Mouse (Mus musculus) c-Kit-positive CD71-negative TER-119-negative erythroid progenitor cells, embryonic 14.5 days (primary cell): Measurements from ENCODE around the gene Lim2.
A peak's percentile ranks its signal among the peaks of the same experiment; 100 is the strongest.

Source experiments
- DNase-seq: peaks from one replicate; pipeline ENCODE4 v3.0.0-alpha.2; 2013; ENCODE audit warnings: low read depth

Gene Lim2

DNA sequence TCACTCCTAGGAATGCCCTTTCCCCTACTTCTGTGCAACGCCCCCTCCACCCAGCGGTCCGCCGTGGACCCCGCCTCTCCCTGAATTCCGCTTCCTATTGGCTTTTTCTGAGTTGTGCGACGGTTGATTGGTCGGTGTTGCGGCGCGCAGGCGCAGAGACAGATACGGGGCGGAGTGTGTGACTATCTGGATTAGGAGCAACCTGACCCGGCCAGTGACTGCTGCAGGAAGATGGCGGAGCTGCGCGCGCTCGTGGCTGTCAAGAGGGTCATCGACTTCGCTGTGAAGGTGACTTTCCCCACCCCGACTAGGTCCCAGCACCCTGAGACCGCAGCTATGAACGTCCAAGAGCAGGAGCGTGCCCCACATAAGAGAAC, 16.4 kb downstream of the Lim2 start, which contains the start of the genes Etfb and Gm45233:
TSS of gene Etfb (plus strand) at position 167 of the 377 bp plus-strand sequence.
TSS of gene Gm45233 (plus strand) at position 212 of the 377 bp plus-strand sequence.
- peak; percentile 90 for DNase-seq

DNA sequence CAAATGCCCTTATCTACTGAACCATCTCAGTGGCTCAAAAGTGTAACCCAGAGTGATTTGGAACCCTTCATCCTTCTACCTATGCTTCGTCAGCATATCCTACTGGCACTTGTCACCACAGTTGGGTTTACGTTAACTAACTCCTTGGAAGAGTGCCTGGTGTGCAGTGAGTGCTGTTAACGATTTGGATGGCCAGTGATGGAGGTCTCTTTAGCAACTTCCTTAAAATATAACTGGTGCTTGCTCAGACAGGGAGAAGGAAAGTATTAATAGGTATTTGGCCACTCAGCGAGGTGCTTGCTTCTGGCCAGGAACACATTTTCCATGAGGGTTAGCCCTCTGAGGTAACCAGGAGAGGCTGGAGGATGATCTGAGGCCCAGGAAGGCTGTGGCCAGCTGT, 20.3 kb downstream of the Lim2 start:
- no peak for DNase-seq

DNA sequence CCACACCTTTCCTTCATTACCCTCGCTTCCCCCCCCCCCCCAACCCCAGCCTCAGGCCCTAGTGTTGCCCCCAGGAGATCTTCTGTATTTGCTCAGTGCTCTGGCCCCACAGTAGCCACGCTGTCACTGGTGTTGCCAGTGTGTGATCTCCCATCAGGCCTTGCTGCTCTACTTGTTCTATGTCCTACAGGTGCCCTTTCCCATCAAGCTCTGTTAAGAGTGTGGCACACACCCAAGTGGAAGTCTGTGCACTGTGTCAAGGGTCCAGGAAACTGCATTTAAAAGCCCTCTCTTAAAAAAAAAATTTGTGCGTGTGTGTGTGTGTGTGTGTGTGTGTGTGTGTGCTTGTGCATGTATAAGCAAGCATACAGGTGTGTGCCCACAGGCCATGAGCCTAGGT, 20.8 kb downstream of the Lim2 start:
- DNase-seq = no peak

DNA sequence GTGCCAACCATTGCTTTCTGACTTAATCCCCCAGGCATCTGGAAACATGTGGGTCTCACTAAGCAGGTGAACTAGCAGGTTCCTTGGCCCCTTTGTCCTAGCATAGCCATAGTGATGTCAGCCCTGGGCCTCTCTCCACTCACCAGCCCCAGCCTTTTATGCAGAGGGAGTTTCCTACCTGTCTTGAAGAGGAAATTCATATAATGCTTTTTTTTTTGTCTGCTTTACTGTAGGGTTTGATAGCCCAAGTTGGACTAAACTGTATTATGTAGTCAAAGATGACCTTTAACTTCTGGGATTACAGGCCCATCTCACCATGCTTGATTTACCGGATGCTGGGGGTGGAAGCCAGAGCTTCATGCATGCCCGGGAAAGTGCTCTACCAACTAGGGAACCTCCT, 22.3 kb downstream of the Lim2 start:
- DNase-seq = no peak

DNA sequence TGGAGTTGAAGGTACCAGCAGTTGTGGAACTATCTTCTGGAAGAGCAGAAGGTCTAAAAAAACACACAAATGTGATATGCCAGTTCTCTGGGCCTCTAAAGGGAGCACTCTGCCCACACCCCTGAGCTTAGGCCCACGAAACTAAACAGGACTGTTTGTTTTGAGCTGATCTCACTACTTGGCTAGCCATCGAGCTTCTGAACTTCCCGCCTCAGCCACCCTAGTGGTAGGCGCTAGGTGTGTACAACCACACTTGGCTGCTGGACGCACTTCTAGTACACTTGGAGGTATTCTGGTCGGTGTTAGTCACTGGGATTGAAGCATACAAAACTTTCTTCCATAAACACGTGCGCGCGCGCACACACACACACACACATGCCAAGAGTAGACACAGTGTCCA, 24.3 kb downstream of the Lim2 start:
- DNase-seq = no peak

DNA sequence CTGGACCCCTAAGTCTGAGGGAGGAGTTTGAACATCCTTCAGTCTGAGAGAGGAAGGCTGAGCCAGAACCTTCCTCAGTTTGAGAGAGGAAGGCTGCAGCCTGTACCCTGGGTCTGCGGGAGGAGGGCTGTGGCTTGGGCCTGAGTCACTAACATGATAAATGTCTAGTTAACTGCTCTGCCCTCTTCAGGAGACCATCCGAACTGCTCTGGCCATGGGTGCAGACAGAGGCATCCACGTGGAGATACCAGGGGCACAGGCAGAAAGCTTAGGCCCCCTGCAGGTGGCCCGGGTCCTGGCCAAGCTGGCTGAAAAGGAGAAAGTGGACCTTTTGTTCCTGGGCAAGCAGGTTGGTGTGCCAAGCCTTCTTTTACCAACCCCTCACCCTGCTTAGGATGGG, 25.1 kb downstream of the Lim2 start:
- peak; percentile 73 for DNase-seq

DNA sequence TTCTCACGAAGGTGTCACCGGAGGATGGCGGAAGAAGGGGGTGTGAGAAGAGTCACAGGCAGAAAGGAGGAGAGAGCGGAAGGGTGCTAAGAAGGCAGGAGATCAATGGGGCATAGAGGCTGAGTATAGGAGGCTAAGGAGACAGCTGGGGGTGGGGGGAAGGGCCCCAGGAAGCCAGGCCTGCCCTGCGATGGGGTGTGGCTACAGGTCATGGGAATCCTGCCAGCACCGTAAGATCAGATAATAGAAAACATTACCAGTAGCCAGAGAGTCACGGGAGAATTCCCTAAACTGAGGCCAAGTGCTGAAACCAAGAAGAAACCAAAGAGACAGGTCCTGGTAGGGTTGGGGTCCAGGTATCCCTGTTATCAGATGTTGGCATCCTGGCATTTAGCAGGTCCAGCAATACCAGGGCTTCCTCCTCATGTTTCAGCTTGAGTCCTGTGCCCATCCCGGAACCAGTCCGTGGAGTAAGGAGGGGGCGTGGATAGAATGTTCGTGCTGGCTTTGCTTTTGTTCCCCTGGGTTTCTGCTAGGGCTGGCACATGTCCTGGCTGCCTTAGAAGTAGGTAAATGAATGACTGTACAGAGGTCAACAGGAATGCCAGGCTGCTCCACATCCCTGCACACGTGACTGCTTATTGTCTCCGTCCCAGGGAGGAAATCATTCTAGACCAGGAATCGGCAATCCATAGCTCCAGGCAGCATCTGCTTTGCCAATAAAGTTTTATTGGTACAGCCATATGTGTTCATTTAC, 26.3 kb downstream of the Lim2 start:
- DNase-seq = no peak

DNA sequence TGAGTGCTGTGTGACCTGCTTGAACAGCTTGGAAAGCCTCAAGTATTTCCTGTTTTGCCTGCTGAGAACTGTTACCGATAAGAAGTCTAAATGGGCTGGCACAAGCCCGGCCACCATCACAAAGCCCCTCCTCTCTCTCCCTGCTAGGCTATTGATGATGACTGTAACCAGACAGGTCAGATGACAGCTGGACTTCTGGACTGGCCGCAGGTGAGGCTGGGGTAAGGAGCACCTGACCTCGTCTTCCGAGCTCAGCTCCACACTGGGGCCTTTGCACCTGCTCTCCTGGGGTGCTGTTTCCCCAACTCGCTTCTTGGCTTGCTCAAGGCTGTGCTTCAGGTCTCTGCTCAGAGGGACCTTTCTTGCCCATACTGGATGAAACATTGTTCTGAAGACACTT, 26.9 kb downstream of the Lim2 start:
- DNase-seq = no peak

DNA sequence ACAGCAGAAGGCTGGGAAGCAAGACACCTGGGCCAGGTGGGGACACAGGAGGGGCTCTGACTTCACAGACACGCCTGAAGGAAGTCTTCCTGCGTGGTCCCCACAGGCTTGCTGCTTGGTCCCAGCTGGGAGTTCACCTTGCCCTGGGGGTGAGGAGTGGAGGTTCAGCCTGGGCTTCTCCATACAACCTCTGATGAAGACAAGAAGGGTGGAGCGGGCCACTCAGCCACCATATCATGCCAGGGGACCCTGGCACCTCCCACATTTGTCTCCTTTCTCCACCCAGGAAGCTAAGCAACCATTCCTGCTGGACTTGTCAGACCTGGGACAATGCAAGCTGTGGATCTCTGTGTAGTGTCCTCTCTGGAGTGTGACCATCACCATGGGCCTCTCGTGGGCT, 35.4 kb downstream of the Lim2 start, which contains the start of gene Vsig10l:
TSS of gene Vsig10l (plus strand) at position 301 of the 400 bp plus-strand sequence.
- DNase-seq = no peak

DNA sequence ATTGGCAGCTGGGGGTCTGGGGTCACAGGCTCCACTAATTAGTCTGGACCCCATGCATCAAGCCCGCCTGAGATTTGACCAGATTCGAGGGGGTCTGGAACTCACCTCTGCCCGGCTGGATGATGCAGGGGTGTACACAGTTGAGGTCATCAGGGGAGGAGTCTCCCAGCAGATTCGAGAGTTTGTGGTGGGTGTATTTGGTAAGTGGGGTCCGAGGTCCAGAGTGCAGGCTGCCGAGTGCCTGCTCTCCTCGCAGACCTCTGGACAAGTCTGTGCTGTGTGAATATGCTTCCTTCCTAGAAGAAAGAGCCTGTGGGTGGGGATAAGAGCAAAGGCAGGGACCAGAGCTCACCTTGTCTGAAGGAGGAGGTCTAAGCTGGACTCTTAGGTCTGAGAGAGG, 36.5 kb downstream of the Lim2 start:
- DNase-seq = no peak

DNA sequence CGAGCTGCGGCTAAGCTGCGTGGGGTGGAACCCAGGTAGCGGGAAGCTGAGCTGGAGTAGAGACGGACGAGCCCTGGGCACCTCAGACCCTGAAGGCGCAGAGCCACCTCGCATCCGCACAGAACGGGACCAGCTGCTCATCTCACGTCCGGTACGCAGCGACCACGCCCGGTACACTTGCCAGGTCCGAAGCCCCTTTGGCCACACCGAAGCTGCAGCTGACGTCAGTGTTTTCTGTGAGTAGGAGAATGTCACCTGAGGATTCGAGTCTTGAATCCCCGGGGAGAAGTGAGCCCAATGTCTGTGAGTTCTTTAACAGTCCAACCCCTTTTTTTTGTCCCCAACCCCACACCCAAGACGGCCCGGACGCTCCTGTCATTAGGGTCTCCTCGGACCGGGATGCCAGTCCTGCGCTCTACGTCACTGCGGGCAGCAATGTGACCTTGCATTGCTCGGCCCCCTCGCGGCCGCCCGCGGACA, 37.4 kb downstream of the Lim2 start:
- no peak for DNase-seq

DNA sequence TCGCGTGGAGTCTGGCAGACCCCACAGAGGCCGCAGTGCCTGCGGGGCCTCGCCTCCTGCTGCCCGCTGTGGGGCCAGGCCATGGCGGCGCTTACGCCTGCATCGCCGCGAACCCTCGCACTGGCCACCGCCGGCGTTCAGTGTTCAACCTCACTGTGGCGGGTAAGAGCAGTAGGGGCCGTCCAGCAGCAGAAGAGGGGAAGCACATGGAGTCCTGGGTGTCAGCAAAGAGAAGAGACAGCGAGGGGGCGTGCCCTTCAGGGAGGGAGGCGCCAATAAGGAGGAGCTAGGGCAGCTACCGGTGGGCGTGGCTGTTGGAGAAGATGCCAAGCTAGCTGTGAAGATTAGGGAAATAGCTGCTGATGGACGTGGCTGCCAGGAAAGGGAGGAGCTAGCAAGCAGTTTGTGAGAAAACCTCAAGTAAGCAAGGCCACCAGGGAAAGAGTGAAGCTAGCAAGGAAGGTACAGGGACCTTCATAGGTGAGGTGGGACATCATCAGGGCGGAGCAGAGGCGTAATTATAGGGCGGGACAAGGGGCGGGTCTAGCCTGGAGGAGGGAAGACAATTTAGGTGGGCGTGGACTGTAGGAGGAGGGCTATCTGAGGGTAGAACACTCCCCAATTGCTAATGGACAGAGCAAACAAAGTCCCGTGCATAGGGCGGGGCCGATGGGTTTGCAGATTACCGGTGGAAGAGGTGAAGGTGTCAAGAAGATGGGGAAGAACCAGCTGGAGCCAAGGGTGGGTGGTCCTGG, 38.1 kb downstream of the Lim2 start:
- peak; percentile 93 for DNase-seq

DNA sequence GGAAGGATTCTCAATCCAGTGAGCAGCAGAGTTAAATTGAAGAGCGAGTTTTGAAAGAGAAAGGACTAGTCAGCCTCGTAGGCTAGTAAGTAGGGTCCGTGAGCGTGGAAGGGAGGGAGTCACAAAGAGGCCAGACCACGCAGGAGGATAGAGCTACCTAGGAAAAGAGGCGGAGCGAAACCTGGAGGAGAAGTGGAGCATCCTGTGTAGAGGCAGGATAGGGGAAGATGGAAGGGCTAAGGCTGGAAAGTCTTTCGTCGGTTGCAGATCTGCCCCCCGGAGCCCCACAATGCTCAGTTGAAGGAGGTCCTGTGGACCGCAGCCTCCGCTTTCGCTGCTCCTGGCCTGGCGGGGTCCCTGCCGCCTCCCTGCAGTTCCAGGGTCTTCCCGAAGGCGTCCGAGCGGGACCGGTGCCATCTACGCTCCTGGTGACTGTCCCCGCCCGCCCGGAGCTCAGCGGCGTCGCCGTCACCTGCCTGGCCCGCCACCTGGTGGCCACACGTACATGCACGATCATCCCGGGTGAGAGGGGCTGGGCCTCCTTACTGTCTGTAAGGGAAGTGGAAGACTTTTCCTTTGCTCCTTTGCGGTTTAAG, 38.7 kb downstream of the Lim2 start:
- DNase-seq = peak; percentile 71

DNA sequence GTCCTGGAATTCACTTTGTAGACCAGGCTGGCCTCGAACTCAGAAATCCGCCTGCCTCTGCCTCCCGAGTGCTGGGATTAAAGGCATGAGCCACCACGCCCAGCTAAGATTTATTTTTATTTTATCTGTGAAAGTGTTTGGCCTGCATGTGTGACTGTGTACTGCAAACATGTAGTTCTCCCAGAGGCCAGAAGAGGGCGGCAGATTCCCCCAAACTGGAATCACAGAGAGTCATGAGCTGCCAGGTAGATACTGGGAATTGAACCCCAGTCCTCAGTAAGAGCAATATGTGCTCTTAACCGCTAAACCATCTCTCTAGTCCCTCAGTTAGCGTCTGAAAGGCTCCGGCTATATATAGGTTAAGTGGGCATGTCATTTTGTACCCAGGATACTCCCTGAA, 42.9 kb downstream of the Lim2 start:
- DNase-seq = peak; percentile 44

DNA sequence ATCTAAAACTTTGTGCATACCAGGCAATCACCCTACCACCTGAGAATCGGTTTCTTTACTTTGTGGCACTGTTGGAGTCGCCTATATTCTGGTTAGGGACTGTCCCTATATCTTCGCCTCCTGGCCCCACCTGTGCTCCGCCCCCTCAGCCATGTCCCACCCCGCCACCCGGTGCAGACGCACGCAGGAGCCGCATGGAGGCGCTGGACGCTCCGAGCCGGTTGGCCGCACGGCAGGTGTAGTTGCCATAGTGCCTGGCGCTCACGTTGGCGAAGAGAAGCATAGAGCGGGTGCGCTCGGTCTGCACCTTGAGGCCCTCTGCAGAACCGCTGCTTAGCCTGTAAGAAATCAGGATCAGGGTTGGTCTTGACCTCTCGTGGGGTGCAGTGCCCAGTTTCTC, 48.2 kb downstream of the Lim2 start:
- DNase-seq = no peak

DNA sequence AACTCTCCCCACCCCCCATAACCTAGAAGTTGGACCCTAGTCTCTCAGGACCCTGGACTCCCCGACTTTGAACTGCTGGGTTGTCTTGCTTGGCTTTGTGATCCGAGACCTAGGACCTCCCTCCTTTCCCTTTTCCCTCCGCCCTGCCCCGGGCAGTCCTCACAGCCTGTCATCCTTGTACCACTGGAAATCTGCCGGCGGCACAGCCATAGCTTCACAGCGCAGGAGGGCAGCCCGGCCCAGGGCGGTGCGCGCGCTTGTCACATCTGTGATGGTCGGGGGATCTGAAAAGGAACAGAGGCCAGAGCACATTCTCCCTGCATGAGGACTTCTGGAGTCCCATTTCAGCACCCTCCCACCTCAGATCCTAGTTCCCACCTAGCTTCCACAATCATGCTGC, 48.9 kb downstream of the Lim2 start:
- no peak for DNase-seq

DNA sequence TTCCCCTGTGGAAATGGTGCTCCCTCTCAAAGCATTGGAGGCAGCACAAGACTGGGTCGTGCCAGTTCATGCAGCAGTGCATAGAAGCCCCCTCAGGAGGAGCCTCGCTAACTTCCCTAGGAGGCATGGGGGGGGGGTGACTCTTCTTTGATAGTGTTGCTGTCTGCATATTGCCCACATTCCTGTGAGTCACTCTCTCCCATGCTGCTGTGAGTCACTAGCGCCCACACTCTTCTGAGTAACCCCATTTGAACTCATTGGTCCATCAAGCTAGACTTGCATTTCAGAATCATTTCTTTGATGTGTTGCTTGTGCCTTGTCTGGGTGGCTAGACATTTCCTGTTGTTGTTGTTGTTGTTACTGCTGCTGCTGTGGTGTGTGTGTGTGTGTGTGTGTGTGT, 53.7 kb downstream of the Lim2 start:
- DNase-seq = no peak

DNA sequence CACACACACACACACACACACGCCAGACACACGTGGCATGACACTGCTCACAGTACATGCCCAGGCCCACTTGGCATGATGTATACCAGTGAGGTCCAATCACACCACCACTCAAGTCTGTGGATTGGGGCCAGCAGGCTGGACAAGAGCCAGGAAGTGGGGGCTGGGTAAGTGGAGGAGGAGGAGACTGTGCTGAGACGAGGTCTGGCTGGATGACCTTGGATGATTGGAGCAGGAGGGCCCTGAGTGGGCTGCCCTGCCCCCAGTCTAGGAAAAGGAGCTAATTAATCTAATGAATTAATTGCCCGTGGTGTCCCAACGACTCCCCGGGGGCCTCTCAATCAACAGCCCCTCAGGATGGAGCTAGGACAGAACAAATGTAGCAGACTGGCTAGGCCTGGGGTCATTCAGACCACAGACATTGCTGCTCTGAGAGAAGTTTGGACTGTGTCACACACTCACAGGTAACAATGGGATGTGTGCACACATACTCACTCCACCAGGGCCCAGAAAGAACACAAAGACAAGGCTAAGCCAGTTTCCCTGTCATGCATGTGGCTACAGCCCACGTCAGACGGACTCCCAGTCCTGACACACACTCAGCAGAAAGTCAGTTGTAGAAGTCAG, 54.7 kb downstream of the Lim2 start:
- DNase-seq = no peak

DNA sequence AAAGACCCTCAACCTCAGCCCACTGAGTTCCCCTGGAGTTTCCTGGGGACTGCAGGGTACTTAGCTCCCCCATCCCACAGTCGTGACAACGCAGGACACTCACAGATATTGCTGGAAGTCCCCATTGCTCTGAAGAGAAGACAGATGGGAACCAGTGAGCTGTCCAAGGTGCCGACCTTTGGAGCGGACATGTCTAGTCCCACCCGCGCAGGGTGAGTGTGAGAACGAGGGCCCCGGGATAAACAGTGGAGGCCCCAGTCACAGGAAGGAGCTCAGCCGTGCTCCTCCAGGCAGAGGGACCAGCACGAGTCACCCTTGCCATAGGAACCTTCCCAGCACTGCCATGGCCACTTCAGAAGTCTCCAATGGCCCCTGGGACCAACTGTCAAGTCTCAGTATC, 55.8 kb downstream of the Lim2 start:
- no peak for DNase-seq
